Mouse (Mus musculus) cortical plate, adult 2 months (tissue): ENCODE data around the gene Tsc1. TPM values are rescaled to one million over a fixed set of nuclear protein-coding genes. Genes with fewer than 3 reads are reported as not detected.

ENCODE experiments used
- H3K27ac ChIP-seq: fragments of 200-500 bp; 2 replicates; pipeline ENCODE4 v1.5.1; 2012; ENCODE audit warnings: low read length, control low read depth, inconsistent platforms; ENCODE audit not compliant: insufficient read depth
- H3K4me1 ChIP-seq: fragments of 200-500 bp; 2 replicates; pipeline ENCODE4 v1.6.1; 2011; ENCODE audit warnings: low read length; ENCODE audit not compliant: control insufficient read depth, insufficient read depth
- H3K4me3 ChIP-seq: fragments of 200-500 bp; 2 replicates; pipeline ENCODE4 v1.5.1; 2011; ENCODE audit warnings: mild to moderate bottlenecking, low read length, control low read depth; ENCODE audit not compliant: insufficient read depth
- CTCF ChIP-seq: fragments of 200-500 bp; IDR thresholded peaks from 2 replicates; pipeline ENCODE4 v1.5.1; 2011; ENCODE audit warnings: mild to moderate bottlenecking, control low read depth, low read length; ENCODE audit not compliant: insufficient read depth; ENCODE audit errors: extremely low read depth
- POLR2A ChIP-seq: fragments of 200-500 bp; IDR thresholded peaks from 2 replicates; pipeline ENCODE4 v1.6.1; 2011; ENCODE audit warnings: mild to moderate bottlenecking, low read length, control low read depth; ENCODE audit not compliant: insufficient read depth; ENCODE audit errors: extremely low read depth
- polyA plus RNA-seq: library from polyadenylated mRNA; depleted of rRNA; stranded (reverse); fragments of >200 nt; gene quantifications from 2 replicates; pipeline ENCODE4 v1.2.3, GENCODE M21; 2012

The Tsc1 gene
- polyA plus RNA-seq, 1 experiment, result 36.1 TPM

- no peak overlapping the region for H3K4me3 ChIP-seq
- H3K27ac ChIP-seq, result no peak overlapping the region
- H3K4me1 ChIP-seq, result no peaks in the 10 kb centered on the region
- no peak for TF ChIP-seq POLR2A
- no peak for TF ChIP-seq CTCF
Observed at GRCm38 (mm10) chr2:28603542-28603941, 37.5 kb upstream of the Tsc1 start.

- H3K27ac ChIP-seq, result no peak overlapping the region
- no peak for TF ChIP-seq POLR2A
- no peak for TF ChIP-seq CTCF
- H3K4me1 ChIP-seq, result no peaks in the 10 kb centered on the region
- H3K4me3 ChIP-seq, result no peak overlapping the region
Observed at GRCm38 (mm10) chr2:28605789-28606541, 35.1 kb upstream of the Tsc1 start.

DNA sequence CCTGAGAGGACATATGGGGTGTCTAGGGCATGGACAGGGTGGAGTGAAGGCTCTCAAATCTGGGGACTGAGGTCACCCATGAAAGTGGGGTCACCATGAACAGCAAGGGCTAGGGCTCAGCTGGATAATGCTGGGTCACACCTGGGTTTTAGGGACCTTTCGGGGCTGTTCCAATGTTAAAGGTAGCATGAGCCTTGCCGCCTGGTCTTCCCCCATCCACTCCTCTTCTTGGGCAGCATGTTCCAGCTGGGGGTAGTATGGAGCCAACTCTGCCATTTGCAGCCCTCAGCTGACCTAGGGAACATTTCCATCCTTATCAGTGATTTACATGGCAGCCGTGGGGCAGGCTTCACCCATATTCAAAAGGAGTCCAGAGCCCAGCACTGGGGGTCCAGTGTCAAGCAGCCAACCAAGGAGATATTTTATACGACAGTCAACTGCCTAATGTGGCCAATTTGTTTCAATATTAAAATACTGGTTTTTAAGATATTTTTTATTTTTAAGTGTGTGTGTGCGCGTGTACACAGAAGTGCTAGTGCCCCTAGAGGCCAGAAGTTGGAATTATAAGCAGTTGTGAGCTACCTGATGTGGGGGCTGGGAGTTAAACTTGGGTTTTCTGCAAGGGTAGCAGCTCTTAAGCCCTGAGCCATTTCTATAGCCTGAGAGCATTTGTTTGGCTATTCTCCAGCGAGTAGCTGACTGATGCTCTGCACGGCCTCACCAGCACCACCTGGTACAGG is 34.3 kb upstream of the Tsc1 start:
- peak; percentile 31; the same call in 1 of the 2 replicates for TF ChIP-seq CTCF
- no peak for TF ChIP-seq POLR2A
- Histone ChIP-seq H3K4me1 (no peaks in the 10 kb centered on the region), H3K27ac (no peak overlapping the region), H3K4me3 (no peak overlapping the region)

DNA sequence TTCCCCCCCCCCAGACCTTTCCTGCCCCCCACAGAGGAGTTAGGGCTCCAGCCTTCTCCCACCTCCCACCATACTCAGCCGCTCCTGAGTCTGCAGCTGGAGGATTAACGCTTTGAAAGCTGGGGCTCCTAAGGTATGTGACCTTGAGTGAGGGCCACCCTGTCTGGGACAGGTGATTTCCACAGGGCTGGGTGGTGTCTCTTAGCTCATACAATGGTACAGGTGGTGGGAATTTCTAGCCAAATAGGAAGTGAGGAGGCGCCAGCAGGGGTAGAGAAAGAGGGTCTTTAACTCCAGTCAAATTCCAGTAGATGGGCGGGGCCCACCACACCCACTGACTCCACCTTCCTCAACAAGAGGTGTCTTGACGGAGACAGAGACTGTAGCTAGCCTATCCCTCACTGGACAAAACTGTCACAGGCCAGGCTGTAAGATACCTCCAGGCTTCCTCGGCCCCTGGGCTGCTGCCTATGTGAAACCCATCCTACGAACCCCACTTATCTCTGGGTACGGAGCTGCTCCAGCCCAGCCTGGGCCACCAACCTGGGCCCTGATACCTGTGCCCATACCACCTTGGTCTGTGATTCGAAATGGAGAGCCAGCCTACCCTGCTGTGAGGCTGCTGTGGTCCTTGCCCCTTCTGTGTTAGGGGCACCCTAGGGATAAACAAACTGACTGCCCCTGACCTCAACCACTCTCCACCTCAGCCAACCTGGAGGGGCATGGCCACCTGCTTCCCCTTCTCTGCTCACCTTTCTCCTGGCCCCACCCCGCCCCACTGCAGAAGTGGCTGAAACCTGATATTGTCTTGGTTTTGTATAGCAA is 33.5 kb upstream of the Tsc1 start:
- no peak for TF ChIP-seq CTCF
- TF ChIP-seq POLR2A, result no peak
- no peak overlapping the region for H3K4me3 ChIP-seq
- no peak overlapping the region for H3K27ac ChIP-seq
- H3K4me1 ChIP-seq, result no peaks in the 10 kb centered on the region

DNA sequence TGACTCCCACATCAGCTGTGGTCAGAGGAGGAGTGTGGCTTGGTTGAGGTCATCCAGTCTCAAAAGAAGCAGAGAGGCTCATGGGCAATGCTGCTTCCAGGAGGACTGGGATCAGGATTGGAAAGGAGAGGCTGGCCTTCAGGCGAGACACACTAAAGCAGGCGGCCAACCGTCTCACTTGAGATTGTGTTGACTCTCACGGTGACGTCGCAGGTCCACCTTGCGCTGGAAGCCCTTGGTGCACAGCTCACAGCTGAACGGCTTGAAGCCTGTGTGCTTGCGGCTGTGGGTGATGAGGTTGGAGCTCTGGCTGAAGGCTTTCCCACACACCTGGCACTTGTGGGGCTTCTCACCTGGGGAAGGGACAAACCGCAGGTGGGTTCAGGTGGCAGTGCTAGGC is 31.2 kb upstream of the Tsc1 start:
- Histone ChIP-seq H3K4me3 (no peak overlapping the region), H3K4me1 (no peaks in the 10 kb centered on the region), H3K27ac (no peak overlapping the region)
- no peak for TF ChIP-seq POLR2A
- no peak for TF ChIP-seq CTCF

- H3K4me1 ChIP-seq, result no peaks in the 10 kb centered on the region
- no peak overlapping the region for H3K27ac ChIP-seq
- TF ChIP-seq CTCF (no peak), POLR2A (no peak)
- H3K4me3 ChIP-seq, result no peak overlapping the region
Observed at GRCm38 (mm10) chr2:28610716-28611406, 30.2 kb upstream of the Tsc1 start.

DNA sequence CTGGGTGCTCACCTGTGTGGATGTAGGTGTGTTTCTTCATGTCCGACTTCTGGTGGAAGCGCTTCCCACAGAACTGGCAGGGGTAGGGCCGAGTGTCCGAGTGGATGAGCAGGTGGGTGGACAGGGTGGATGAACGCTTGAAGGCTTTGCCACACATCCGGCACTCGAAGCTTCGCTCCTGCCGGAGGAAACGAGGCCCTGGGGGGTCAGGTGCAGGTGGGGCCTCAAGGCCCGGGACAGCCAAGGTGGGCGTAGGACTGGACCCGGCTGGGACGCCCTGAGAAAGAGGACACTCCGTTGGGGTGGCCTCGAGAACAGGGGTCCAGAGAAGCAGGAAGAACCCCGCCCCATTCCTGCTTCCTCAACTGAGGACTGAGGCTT is 29.6 kb upstream of the Tsc1 start:
- Histone ChIP-seq H3K4me1 (no peaks in the 10 kb centered on the region), H3K4me3 (no peak overlapping the region), H3K27ac (no peak overlapping the region)
- no peak for TF ChIP-seq CTCF
- no peak for TF ChIP-seq POLR2A

DNA sequence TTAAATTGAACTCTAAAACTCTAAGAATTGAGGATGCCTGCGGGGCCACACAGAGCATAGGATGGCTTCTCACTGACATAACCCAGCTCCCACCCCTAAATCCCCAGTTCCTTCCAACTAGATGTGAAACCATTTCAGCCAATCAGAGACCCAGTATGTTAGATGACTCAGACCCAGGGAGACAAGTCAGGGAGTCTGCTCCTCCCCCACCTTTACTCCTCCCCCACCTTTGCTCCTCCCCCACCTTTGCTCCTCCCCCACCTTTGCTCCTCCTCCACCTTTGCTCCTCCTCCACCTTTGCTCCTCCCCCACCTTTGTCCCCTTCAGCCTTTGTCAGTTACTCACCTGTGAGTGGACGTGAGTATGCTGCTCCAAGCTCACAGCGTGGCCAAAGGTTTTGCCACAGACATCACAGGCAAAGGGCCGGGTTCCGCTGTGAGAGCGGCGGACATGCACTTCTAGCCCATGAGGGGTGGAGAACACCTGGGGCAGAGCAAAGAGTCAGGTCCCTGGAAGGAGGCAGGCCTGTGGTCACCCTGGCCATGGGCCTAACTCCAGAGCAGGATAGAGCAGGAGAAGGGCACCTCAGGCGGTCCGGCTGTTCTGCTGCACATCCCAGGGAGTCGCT is 28.5 kb upstream of the Tsc1 start:
- Histone ChIP-seq H3K4me3 (no peak overlapping the region), H3K27ac (no peak overlapping the region), H3K4me1 (no peaks in the 10 kb centered on the region)
- TF ChIP-seq POLR2A, result no peak
- TF ChIP-seq CTCF, result no peak

GRCm38 (mm10) chr2:28613599-28613998 is 27.4 kb upstream of the Tsc1 start:
- TF ChIP-seq CTCF (no peak), POLR2A (no peak)
- H3K27ac ChIP-seq, result no peak overlapping the region
- H3K4me1 ChIP-seq, result no peaks in the 10 kb centered on the region
- no peak overlapping the region for H3K4me3 ChIP-seq
